Mouse (Mus musculus) E14TG2a.4 (cell line): ENCODE measurements around the gene Tekt2.

Experiments used
- H3K27me3 ChIP-seq: 2 replicates; pipeline ENCODE4 v1.6.1; 2014; ENCODE audit warnings: low read length, control low read depth; ENCODE audit not compliant: insufficient read depth
- H3K36me3 ChIP-seq: 2 replicates; pipeline ENCODE4 v1.6.1; 2014; ENCODE audit warnings: low read length, control low read depth; ENCODE audit not compliant: insufficient read depth
- H3K4me1 ChIP-seq: replicated peaks from 2 replicates; pipeline ENCODE4 v1.6.1; 2014; ENCODE audit warnings: low read depth, low read length, control low read depth
- H3K4me3 ChIP-seq: replicated peaks from 2 replicates; pipeline ENCODE4 v1.5.1; 2014; ENCODE audit warnings: mild to moderate bottlenecking, low read length
- H3K9me3 ChIP-seq: 2 replicates; pipeline ENCODE4 v1.6.1; 2014; ENCODE audit warnings: low read length, control low read depth
- CTCF ChIP-seq: conservative IDR thresholded peaks from 2 replicates; pipeline ENCODE4 v1.5.1; 2014; ENCODE audit warnings: low read length
- NANOG ChIP-seq: IDR thresholded peaks from 2 replicates; pipeline ENCODE4 v1.6.1; 2014; ENCODE audit warnings: borderline replicate concordance, low read length, mixed read lengths
- POU5F1 ChIP-seq: IDR thresholded peaks from 2 replicates; pipeline ENCODE4 v1.6.1; 2014; ENCODE audit warnings: low read length, borderline replicate concordance

The Tekt2 gene

DNA sequence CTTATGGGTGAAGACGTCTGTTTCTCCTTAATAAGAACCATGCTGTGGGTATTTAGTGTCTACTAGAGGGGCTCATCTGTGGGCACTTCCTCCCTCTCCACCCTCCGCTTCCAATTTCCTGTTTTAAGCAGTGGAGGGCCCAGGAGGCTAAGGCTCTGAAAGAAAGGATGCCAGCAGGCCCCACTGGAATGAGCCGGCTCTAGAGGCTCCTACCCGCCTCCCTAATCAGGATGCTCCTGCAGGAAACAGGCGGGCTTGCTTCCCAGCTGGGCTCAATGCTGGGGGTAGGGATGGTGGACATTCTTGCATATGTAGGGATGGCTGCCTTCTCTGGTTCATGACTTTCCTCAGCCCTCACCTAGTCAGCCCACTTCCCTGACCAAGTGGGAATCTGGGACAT lies 12.3 kb downstream of the Tekt2 start:
- H3K27me3 ChIP-seq, result peaks cover 12% of the 10 kb centered on the region
- peaks cover 60% of the 10 kb centered on the region for H3K4me1 ChIP-seq
- no peak for TF ChIP-seq CTCF
- TF ChIP-seq NANOG, result no peak

DNA sequence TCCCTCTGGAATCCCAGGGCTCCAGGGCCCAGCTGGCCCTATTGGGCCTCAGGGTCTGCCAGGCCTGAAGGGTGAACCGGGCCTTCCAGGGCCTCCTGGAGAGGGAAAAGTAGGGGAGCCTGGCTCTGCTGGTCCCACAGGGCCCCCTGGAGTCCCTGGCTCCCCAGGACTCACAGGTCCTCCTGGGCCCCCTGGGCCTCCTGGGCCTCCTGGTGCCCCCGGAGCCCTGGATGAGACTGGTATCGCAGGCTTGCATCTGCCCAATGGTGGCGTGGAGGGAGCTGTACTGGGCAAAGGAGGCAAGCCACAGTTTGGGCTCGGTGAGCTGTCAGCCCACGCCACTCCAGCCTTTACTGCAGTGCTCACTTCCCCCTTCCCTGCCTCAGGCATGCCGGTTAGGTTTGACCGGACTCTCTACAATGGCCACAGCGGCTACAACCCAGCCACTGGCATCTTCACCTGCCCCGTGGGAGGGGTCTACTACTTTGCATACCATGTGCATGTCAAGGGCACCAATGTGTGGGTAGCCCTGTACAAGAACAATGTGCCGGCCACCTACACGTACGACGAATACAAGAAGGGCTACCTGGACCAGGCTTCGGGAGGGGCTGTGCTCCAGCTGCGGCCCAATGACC lies 13.8 kb downstream of the Tekt2 start:
- H3K9me3 ChIP-seq, result no peaks in the 10 kb centered on the region
- TF ChIP-seq CTCF (no peak), NANOG (no peak), POU5F1 (no peak)
- no peak overlapping the region for H3K4me3 ChIP-seq
- peaks cover 51% of the 10 kb centered on the region for H3K4me1 ChIP-seq
- peaks cover 16% of the 10 kb centered on the region for H3K27me3 ChIP-seq
- peaks cover 24% of the 10 kb centered on the region for H3K36me3 ChIP-seq

More for the DNA sequence above, 12.3 kb downstream of the Tekt2 start:
- Histone ChIP-seq H3K4me3 (no peak overlapping the region), H3K9me3 (no peaks in the 10 kb centered on the region), H3K36me3 (peaks cover 39% of the 10 kb centered on the region)

DNA sequence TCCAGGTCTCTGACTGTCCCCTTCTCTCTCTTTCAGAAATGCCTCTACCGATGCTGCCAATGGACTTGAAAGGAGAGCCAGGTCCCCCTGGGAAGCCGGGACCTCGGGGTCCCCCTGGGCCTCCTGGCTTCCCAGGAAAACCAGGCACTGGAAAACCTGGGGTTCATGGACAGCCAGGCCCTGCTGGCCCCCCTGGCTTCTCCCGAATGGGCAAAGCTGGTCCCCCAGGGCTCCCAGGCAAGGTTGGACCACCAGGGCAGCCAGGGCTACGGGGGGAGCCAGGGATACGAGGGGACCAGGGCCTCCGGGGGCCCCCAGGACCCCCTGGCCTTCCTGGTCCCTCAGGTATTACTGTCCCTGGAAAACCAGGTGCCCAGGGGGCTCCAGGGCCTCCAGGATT lies 15.1 kb downstream of the Tekt2 start:
- TF ChIP-seq POU5F1 (no peak), NANOG (no peak), CTCF (no peak)

GRCm38 (mm10) chr4:126309922-126310309 lies 15.6 kb downstream of the Tekt2 start:
- Histone ChIP-seq H3K27me3 (peaks cover 16% of the 10 kb centered on the region), H3K9me3 (no peaks in the 10 kb centered on the region), H3K36me3 (peaks cover 8% of the 10 kb centered on the region), H3K4me3 (peak overlapping the region; percentile 71), H3K4me1 (peaks cover 39% of the 10 kb centered on the region)
- no peak for TF ChIP-seq POU5F1
- TF ChIP-seq CTCF, result peak; percentile 94

More for the DNA sequence above, 15.1 kb downstream of the Tekt2 start:
- H3K4me1 ChIP-seq, result peaks cover 40% of the 10 kb centered on the region
- peaks cover 11% of the 10 kb centered on the region for H3K36me3 ChIP-seq
- no peaks in the 10 kb centered on the region for H3K9me3 ChIP-seq
- H3K27me3 ChIP-seq, result peaks cover 16% of the 10 kb centered on the region
- peak overlapping the region; percentile 71; the same call in 1 of the 2 replicates for H3K4me3 ChIP-seq

GRCm38 (mm10) chr4:126309211-126309921 lies 16.1 kb downstream of the Tekt2 start:
- peaks cover 18% of the 10 kb centered on the region for H3K27me3 ChIP-seq
- H3K4me3 ChIP-seq, result peak overlapping the region; percentile 71
- no peak for TF ChIP-seq NANOG
- TF ChIP-seq CTCF, result no peak
- TF ChIP-seq POU5F1, result no peak
- peaks cover 2% of the 10 kb centered on the region; the same call in 1 of the 2 replicates for H3K36me3 ChIP-seq
- no peaks in the 10 kb centered on the region for H3K9me3 ChIP-seq
- peaks cover 35% of the 10 kb centered on the region for H3K4me1 ChIP-seq

DNA sequence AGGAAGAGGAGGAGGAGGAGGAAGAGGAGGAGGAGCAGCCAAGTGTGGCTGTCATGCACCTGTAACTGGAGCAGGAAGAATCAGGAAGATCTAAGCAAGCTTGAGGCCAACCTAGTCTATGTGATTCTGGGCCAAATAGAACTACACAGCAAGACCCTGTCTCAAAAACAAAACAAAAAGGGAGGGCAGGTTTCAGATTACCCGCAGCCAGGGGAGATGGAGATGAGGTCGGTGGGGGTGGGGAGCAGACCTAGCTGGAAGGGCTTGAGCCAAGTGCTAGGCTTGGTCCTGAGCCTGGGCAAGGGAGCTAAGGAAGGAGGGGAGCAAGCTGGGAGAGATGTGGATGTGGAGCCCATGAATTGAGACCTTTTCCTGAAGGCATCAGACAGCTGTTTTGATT lies 18.7 kb downstream of the Tekt2 start:
- no peaks in the 10 kb centered on the region for H3K36me3 ChIP-seq
- H3K27me3 ChIP-seq, result peaks cover 39% of the 10 kb centered on the region
- TF ChIP-seq POU5F1, result no peak
- no peak for TF ChIP-seq CTCF
- no peak for TF ChIP-seq NANOG
- no peak overlapping the region for H3K4me3 ChIP-seq
- peaks cover 31% of the 10 kb centered on the region for H3K4me1 ChIP-seq
- no peaks in the 10 kb centered on the region for H3K9me3 ChIP-seq

DNA sequence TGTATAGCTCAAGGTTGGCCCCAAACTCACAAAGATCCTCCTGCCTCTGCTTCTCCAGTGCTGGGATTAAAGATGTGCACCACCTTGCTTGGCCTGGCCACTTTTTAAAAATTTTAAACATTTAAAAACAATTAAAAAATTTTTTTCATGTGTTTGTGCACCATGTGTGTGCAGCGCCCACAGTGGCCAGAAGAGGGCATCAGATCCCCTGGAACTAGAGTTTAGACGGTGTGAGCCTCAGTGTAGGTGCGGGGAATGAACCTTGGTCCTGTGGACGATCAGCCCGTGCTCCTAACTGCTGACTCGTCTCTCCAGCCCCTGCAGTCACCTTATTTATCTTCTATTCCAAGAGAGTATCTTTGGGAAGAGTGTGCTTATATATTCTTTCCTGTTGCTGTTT lies 19.4 kb downstream of the Tekt2 start:
- H3K27me3 ChIP-seq, result peaks cover 47% of the 10 kb centered on the region
- TF ChIP-seq CTCF (peak; percentile 79), NANOG (no peak)
- H3K9me3 ChIP-seq, result no peaks in the 10 kb centered on the region
- no peak overlapping the region for H3K4me3 ChIP-seq
- peaks cover 39% of the 10 kb centered on the region for H3K4me1 ChIP-seq
- H3K36me3 ChIP-seq, result no peaks in the 10 kb centered on the region

GRCm38 (mm10) chr4:126305428-126305827 lies 20.1 kb downstream of the Tekt2 start:
- Histone ChIP-seq H3K36me3 (no peaks in the 10 kb centered on the region), H3K4me1 (peaks cover 44% of the 10 kb centered on the region), H3K4me3 (no peak overlapping the region), H3K9me3 (no peaks in the 10 kb centered on the region), H3K27me3 (peaks cover 53% of the 10 kb centered on the region)
- TF ChIP-seq POU5F1, result no peak
- no peak for TF ChIP-seq CTCF
- no peak for TF ChIP-seq NANOG

DNA sequence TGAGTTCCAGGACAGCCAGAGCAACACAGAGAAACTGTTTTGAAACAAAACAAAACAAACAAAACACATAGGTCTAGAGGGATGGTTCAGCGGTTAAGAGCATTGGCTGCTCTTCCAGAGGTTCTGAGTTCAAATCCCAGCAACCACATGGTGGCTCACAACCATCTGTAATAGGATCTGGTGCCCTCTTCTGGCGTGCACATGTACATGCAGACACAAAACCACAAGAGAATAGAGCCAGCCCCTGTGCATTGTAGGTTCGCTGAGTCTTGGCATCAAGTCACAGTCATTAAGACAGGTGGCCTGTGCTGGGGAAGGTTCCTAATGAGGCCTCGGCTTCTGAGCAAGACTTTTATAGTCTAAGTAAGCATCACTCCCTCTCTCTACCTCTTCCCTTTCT lies 21.6 kb downstream of the Tekt2 start:
- no peak for TF ChIP-seq NANOG
- peak; percentile 32; the same call in 1 of the 2 replicates for TF ChIP-seq CTCF
- H3K9me3 ChIP-seq, result no peaks in the 10 kb centered on the region

More for the DNA sequence above, 21.6 kb downstream of the Tekt2 start:
- no peak overlapping the region for H3K4me3 ChIP-seq
- peaks cover 61% of the 10 kb centered on the region for H3K27me3 ChIP-seq
- H3K4me1 ChIP-seq, result peaks cover 42% of the 10 kb centered on the region
- no peaks in the 10 kb centered on the region for H3K36me3 ChIP-seq
